Mouse (Mus musculus) induced T-regulatory cell, adult 2 months (primary cell): ENCODE data around the gene Optn.

ENCODE experiments used
- DNase-seq: peaks from one replicate; pipeline ENCODE4 v3.0.0-alpha.2; 2012; ENCODE audit warnings: low read depth

The Optn gene

DNA sequence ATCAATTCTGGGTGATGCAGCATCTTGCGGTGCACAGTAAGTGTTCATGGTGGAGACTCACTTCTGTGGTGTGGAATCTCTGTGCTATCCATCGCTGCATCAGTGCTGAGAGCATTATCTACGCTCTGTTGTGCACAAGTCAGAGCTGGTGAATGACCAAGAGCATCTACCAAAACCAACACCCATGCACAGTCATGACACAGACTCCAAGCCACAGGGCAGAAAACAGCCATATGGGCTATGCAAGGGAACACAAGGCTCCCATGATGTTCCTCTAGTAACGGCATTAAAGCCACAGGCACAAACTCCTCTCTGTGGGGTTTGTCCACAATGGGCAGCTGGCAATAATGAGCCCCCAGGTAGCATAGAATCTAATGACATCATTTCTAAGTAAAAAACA, 34.0 kb downstream of the Optn start:
- DNase-seq, result no peak

GRCm38 (mm10) chr2:5028047-5028446, 35.8 kb downstream of the Optn start:
- DNase-seq, result no peak

DNA sequence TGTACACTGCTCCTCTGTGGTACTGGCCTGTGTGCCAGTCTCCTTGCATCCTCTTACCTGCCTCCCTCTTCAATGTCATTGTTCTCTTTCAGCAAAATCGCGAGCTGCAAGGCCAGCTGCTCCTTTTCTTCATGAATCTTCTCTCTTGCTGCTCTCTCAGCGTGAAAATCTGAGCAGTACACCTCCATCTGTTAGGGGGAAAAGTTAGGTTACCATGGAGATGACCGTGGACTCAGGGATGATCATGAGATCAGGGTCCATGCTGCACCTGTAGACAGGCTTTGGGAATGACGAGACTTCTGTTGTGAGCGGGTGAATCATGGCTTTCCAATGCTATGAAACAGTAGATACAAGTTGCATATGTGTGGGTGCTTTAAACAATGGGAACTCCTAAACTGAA, 36.8 kb downstream of the Optn start:
- no peak for DNase-seq

- peak; percentile 60 for DNase-seq
Observed at GRCm38 (mm10) chr2:5025162-5025733, 38.6 kb downstream of the Optn start.

GRCm38 (mm10) chr2:5023699-5024399, 40.0 kb downstream of the Optn start:
- no peak for DNase-seq

DNA sequence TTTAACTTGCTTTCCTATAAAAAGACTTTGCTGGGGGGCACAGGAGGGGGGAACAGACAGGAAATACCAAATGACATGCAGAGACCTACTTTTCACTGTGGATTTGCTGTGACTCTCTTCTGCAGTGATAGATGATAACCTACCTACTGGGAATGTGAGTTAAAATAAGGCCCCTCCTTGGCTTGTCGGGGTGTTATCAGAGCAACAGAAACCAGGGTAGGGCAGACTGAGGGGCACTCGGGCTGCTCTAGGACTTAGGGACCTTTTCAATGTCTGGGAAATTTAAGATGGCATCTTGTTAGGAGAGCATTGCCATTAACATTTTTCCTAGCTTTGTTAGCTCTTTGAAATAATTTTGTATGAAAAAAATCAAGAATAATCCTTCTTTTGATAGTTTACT, 40.6 kb downstream of the Optn start:
- no peak for DNase-seq

GRCm38 (mm10) chr2:5019708-5020107, 44.1 kb downstream of the Optn start:
- DNase-seq, result no peak

GRCm38 (mm10) chr2:5016922-5017321, 46.9 kb downstream of the Optn start:
- no peak for DNase-seq

- DNase-seq, result no peak
Observed at GRCm38 (mm10) chr2:5015527-5015926, 48.3 kb downstream of the Optn start.

DNA sequence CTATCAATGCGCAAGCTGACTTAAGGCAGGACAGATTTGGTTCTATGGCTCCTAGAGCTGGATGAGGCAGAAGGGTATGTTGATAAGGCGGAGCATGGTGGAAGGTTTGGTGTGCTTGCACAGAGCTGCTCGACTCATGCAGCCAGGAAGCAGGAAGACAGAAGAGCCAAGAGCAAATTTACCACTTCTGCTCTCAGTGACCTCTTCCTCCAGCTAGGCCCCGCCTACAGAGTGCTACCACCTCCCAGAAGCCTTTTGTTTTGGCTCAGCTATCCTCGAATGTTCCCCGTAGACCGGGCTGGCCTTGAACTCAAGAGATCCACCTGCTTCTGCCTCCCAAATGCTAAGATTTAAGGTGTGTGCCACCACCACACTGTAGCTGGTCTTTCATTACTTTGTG, 49.2 kb downstream of the Optn start:
- DNase-seq, result peak; percentile 31

- DNase-seq, result peak; percentile 98
Observed at GRCm38 (mm10) chr2:5012491-5013324, 51.1 kb downstream of the Optn start, which contains the start of gene Mcm10. Mcm10 (minus strand) TSS chr2:5012791.

GRCm38 (mm10) chr2:5011898-5012490, 51.9 kb downstream of the Optn start:
- DNase-seq, result peak; percentile 39

DNA sequence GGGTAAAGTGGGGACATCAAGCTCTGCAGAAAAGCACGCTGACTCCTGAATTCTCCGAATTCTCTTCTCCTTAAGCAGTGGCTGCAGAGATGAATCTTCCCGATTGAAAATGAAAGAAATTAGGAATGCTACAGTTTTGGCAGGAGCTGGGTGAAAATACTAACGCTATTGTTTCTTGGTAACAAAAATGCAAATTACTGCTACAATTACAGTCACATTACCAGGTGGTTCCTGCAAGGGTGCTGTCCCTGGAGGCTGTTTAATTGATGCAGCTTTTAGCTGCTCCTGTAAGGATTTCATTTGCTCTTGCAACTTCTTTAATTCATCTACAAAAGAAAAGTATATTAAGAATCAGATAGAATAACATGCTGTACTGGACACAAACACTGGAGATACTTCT, 56.7 kb downstream of the Optn start:
- no peak for DNase-seq

DNA sequence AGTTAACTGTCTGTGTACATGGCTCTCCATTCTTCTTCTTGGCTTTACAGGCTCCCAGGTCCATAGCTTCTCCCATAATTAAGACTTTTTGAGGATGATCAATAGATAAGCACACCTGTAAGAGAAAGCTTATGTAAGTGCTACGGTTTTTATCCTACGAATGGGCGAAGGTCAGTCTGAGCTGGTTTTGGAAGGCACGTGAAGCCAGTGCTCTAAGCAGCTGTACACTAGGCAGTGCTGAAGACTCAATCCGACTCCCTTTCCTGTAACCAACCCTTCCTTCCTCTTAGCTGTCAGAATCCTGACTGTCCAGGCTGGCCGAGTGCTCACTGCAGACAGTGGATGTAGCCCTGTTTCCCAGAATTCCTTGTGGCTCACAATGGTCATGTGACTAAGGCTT, 62.6 kb downstream of the Optn start:
- no peak for DNase-seq

DNA sequence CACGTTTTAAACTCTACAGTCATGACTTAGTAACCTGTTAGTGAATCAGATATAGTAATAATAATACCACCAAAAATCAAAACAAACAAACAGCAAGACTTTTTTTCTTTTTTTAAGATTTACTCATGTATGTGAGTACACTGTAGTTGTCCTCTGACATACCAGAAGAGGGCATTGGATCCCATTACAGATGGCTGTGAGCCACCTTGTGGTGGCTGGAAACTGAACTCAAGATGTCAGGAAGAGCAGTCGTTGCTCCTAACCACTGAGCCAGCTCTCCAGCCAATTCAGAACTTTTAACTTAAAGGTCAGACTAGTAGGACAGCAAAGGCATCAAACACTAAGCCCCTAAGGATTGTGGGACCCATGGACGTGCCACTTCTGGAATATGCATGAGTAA, 64.9 kb downstream of the Optn start:
- peak; percentile 15 for DNase-seq

GRCm38 (mm10) chr2:4996421-4996824, 67.4 kb downstream of the Optn start:
- no peak for DNase-seq

DNA sequence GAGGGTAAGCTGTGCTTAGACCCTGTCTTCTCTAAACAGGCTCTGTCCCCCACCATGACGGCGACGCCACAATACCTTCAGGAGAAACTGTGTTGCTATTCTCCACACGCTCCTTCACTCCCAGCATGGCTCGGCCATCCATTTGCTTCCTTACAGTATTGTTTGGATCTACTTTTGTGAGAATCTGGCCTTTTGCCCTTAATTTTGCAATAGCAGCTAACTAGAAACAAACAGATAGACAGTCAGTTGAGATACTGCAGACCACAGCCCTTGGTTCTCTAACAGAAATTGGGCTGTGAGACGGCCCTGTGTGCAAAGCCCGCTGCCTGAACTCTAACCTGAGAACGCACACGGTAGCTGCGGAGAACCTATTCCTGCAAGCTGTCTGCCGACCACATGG, 68.2 kb downstream of the Optn start:
- DNase-seq, result no peak

- DNase-seq, result no peak
Observed at GRCm38 (mm10) chr2:4994436-4994835, 69.4 kb downstream of the Optn start.

DNA sequence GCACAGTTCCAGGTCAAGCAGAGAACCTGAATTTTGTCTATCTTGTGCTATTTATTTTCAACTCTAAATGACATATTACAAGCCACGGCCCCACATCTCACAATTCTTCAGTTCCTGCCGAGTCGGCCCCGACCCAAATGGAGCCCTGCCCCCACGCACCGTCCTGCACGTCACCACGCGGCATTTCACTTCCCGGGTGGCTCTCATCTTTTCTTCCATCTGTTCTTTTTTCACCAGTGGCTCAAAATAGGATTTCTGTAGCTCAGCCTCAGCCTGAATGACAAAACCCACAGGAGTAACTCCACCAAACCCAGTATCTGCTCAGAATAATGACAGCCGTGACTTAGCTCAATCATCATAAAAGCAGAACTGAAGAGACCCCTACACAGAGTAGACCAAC, 70.3 kb downstream of the Optn start:
- no peak for DNase-seq

- DNase-seq, result peak; percentile 36
Observed at GRCm38 (mm10) chr2:4988826-4989424, 74.9 kb downstream of the Optn start.

GRCm38 (mm10) chr2:4987388-4988180, 76.3 kb downstream of the Optn start:
- DNase-seq, result no peak
